Mouse (Mus musculus): ENCODE results near the gene Gm45062. TPM values are rescaled to one million over a fixed set of nuclear protein-coding genes. Genes with fewer than 3 reads are reported as not detected.

Gene Gm45062
- polyA plus RNA-seq (2017; shearing (Covaris generic)) = 1 to 10 TPM in 1 of 2 experiments, not detected in 1; 2.6 TPM

DNA sequence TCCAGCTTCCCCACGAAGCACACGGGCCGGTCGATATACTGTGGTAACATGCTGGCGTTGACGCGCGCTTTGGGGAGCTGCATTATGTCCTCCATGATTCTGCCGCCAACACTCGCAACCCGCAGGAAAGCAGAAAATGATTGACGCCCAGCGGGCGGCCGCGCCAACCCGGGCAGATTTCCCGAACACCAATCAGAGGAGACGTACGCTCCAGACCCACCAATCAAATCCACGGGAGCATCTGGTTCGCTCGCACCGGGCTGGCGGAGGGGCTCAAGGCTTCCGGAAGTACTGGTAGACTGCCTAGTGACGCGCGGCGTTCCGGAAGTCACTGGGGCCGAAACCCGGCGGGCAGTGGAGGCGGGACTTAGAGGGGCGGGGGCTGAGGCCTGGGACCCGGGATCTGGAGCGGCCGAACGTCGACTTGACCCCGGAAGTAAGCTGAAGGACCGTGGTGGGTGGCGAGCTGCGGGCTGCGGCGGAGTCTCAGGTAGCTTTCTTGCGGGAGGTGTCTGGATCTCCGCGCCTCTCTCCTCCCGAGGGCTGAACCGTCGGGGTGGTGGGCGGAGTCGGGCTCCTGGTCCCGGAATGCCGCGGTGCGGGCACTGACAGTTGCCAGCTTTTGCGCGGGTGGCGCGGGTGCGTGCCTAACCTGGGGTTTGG, at the start of gene Gm45062, which contains the start of the genes Rpa3 and Umad1:
Gm45062 (plus strand) TSS at position 447 of the 663 bp plus-strand sequence.
Rpa3 (minus strand) TSS at position 170 of the 663 bp plus-strand sequence.
Umad1 (plus strand) TSS at position 285 of the 663 bp plus-strand sequence.

DNA sequence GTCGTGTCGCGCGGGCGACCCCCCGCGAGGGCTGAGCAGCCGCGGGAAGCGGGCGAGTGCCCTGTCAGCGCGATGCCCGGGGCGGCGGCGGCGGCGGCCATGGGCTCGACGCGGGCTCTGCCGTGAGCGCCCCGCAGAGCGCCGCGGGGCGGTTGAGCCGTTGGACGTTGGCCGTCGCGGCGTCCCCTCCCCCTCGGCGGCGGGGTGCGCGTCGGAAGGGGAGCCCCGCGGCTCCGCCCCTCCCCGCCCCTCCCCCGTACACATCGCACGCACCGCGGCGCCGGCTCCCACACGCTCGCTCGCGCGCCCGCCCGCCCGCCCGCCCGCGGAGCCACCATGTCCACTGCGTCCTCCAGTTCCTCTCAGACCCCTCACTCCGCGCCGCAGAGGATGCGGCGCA, 250.3 kb downstream of the Gm45062 start, which contains the start of gene Glcci1:
Glcci1 (plus strand) TSS at position 50 of the 400 bp plus-strand sequence.

Other genes starting within 250 kb of the Gm45062 start
- under 1 TPM in 1 of 2 experiments, not detected in 1; 0.77 TPM for gene Col28a1, start 66.8 kb upstream of the Gm45062 start, polyA plus RNA-seq (2017; shearing (Covaris generic))
- gene Mios, start 50.2 kb upstream of the Gm45062 start, polyA plus RNA-seq (2017; shearing (Covaris generic)) = 10 to 100 TPM; 20.0 to 31.9 TPM
- gene Rpa3, start 277 bp upstream of the Gm45062 start, polyA plus RNA-seq (2017; shearing (Covaris generic)) = 10 to 100 TPM; 61.9 to 80.8 TPM
- gene Umad1, start 162 bp upstream of the Gm45062 start, polyA plus RNA-seq (2017; shearing (Covaris generic)) = 10 to 100 TPM; 12.2 to 16.7 TPM